Mouse (Mus musculus) E14TG2a.4 (cell line): ENCODE results near the gene Ccdc7a.

Source experiments
- H3K27me3 ChIP-seq: 2 replicates; pipeline ENCODE4 v1.6.1; 2014; ENCODE audit warnings: low read length, control low read depth; ENCODE audit not compliant: insufficient read depth
- H3K36me3 ChIP-seq: 2 replicates; pipeline ENCODE4 v1.6.1; 2014; ENCODE audit warnings: low read length, control low read depth; ENCODE audit not compliant: insufficient read depth
- H3K4me1 ChIP-seq: replicated peaks from 2 replicates; pipeline ENCODE4 v1.6.1; 2014; ENCODE audit warnings: low read depth, low read length, control low read depth
- H3K4me3 ChIP-seq: replicated peaks from 2 replicates; pipeline ENCODE4 v1.5.1; 2014; ENCODE audit warnings: mild to moderate bottlenecking, low read length
- H3K9me3 ChIP-seq: 2 replicates; pipeline ENCODE4 v1.6.1; 2014; ENCODE audit warnings: low read length, control low read depth
- CTCF ChIP-seq: conservative IDR thresholded peaks from 2 replicates; pipeline ENCODE4 v1.5.1; 2014; ENCODE audit warnings: low read length
- NANOG ChIP-seq: IDR thresholded peaks from 2 replicates; pipeline ENCODE4 v1.6.1; 2014; ENCODE audit warnings: borderline replicate concordance, low read length, mixed read lengths
- POU5F1 ChIP-seq: IDR thresholded peaks from 2 replicates; pipeline ENCODE4 v1.6.1; 2014; ENCODE audit warnings: low read length, borderline replicate concordance

Gene Ccdc7a

DNA sequence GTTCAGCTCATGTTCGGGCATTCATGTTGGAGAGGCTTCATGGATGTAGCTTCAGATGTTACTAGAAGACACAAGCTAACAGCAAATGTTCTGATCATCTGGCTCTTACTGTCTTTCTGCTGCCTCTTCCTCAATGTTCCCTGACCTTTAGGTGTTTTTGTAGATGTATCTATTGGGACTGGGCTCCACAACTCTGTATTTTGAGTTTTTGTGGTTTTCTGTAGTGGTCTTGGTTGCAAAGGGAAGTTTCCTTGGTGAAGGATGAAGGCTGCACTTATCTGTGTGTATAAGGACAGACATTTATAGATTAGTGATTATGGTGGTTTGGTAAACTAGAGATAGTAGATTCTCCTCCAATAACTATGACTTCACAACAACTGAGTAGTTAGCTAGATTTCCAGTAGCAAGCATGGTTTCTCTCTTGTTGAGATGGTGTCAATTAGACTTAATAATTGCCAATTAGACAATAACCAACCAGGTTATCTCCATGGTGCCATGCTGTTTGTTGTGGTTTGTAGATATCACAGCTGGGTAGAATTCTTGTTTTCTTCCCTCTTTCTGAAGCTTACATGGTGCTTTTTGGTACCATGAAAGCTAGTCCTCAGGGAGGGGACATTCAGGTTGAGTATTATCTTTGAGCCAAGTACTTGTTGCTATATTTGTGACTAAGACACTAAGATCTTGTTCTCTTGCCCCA, 368.5 kb downstream of the Ccdc7a start:
- H3K9me3 ChIP-seq: no peaks in the 10 kb centered on the region
- peaks cover 23% of the 10 kb centered on the region for H3K4me1 ChIP-seq
- H3K27me3 ChIP-seq: no peaks in the 10 kb centered on the region
- H3K36me3 ChIP-seq: no peaks in the 10 kb centered on the region
- H3K4me3 ChIP-seq: no peak overlapping the region
- no peak for TF ChIP-seq POU5F1
- TF ChIP-seq NANOG: no peak
- no peak for TF ChIP-seq CTCF

DNA sequence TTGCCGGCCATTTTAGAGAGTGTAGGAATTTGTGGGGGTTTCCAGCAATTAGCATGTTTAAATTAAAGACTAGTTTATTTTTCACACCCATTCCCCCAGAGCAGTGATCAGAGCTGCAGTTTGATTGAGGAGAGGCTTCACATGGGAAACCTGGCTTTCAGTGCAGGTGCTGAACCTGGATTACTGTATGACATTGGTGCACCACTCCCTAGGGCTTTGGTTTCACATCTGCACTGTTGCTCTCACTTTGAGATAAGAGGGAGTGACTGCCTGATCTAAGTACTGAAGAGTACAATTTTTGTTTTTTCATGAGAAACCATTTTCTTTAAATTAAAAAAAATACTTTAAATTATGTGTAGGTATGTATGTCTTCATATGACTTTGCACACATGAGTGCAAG, 375.3 kb downstream of the Ccdc7a start:
- Histone ChIP-seq H3K27me3 (no peaks in the 10 kb centered on the region), H3K9me3 (no peaks in the 10 kb centered on the region), H3K36me3 (no peaks in the 10 kb centered on the region), H3K4me3 (no peak overlapping the region), H3K4me1 (peaks cover 42% of the 10 kb centered on the region)
- TF ChIP-seq NANOG: no peak
- no peak for TF ChIP-seq POU5F1
- TF ChIP-seq CTCF: no peak

GRCm38 (mm10) chr8:128688679-128689078, 376.6 kb downstream of the Ccdc7a start:
- H3K36me3 ChIP-seq: no peaks in the 10 kb centered on the region
- H3K9me3 ChIP-seq: no peaks in the 10 kb centered on the region
- H3K27me3 ChIP-seq: no peaks in the 10 kb centered on the region
- H3K4me1 ChIP-seq: peaks cover 45% of the 10 kb centered on the region
- no peak for TF ChIP-seq CTCF
- TF ChIP-seq NANOG: no peak
- H3K4me3 ChIP-seq: no peak overlapping the region

GRCm38 (mm10) chr8:128686429-128686990, 378.8 kb downstream of the Ccdc7a start:
- TF ChIP-seq CTCF (no peak), NANOG (no peak), POU5F1 (no peak)
- peaks cover 40% of the 10 kb centered on the region for H3K4me1 ChIP-seq
- no peaks in the 10 kb centered on the region for H3K9me3 ChIP-seq
- H3K4me3 ChIP-seq: peak overlapping the region; percentile 91
- no peaks in the 10 kb centered on the region for H3K36me3 ChIP-seq
- no peaks in the 10 kb centered on the region for H3K27me3 ChIP-seq

GRCm38 (mm10) chr8:128685507-128686428, 379.5 kb downstream of the Ccdc7a start, which contains the start of gene Itgb1:
Itgb1 (plus strand) TSS chr8:128685654.
- Histone ChIP-seq H3K36me3 (no peaks in the 10 kb centered on the region), H3K4me1 (peaks cover 39% of the 10 kb centered on the region), H3K9me3 (no peaks in the 10 kb centered on the region), H3K4me3 (peak within 1 kb of the TSS; percentile 91), H3K27me3 (no peaks in the 10 kb centered on the region)
- TF ChIP-seq CTCF (no peak), NANOG (no peak), POU5F1 (no peak)

DNA sequence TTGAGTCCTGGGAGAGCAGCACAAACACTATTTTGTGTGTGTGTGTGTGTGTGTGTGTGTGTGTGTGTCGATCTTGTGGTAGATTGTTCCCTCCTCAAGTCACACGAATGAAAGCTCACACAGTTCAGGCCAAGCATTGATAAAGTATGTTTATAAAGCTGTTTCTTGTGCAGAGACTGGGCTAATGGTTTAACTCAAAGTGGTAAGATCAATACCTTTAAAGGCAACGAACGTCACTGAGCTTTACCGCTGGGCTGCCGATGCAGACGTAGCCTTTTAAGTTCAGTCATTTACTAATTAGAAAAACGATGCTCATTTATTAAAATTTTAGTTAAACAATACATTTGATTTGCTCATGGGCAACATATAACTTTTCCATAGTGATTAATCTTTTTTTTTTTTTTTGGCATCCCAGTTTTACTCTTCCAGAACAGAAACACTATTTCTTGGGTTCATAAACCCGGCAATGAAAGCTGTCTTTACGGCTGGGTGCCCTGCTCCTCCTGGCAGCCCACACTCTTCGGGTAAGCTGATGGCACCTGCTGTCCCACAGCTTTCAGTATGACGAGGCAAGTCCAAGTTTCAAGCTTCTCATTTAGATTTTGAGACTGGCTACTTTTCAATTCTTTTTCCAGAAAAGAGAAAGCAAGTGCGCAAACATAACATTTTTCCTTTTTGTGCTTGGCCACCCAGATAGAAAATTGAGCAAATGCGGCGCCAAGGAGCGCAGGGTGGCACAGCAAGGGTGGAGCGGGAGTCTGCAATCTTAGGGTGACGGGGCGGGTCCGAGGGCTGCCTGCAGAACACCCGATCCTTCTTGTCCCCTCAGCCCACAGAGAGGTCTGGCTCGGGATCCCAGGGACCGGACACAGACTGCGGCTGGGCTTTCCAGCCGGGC, 380.5 kb downstream of the Ccdc7a start:
- Histone ChIP-seq H3K4me1 (peaks cover 33% of the 10 kb centered on the region), H3K4me3 (peak overlapping the region; percentile 91), H3K36me3 (no peaks in the 10 kb centered on the region), H3K9me3 (no peaks in the 10 kb centered on the region), H3K27me3 (no peaks in the 10 kb centered on the region)
- TF ChIP-seq CTCF (no peak), POU5F1 (no peak), NANOG (no peak)
